Mouse (Mus musculus) liver, embryonic 13.5 days (tissue): ENCODE measurements around the gene Agbl4. TPM values are rescaled to one million over a fixed set of nuclear protein-coding genes. Genes with fewer than 3 reads are reported as not detected.

Source experiments
- ATAC-seq: fragments of 200-750 bp; cut with Nextera tagmentation; 2 replicates; pipeline ENCODE4 v1.8.0; 2017; ENCODE audit warnings: low read depth, mild to moderate bottlenecking, moderate number of reproducible peaks, moderate library complexity
- DNase-seq: peaks from one replicate; pipeline ENCODE4 v3.0.0; 2022
- H3K27ac ChIP-seq: fragments of 300-500 bp; sonication (generic); 2 replicates; pipeline ENCODE4 v1.5.1; 2015; ENCODE audit warnings: moderate library complexity, mild to moderate bottlenecking, inconsistent platforms
- H3K27me3 ChIP-seq: fragments of 300-500 bp; sonication (generic); 2 replicates; pipeline ENCODE4 v1.6.1; 2015; ENCODE audit warnings: mild to moderate bottlenecking, inconsistent platforms
- H3K36me3 ChIP-seq: fragments of 300-500 bp; sonication (generic); 2 replicates; pipeline ENCODE4 v1.6.1; 2015; ENCODE audit warnings: mild to moderate bottlenecking, inconsistent platforms
- H3K4me1 ChIP-seq: fragments of 300-500 bp; sonication (generic); replicated peaks from 2 replicates; pipeline ENCODE4 v1.6.1; 2015; ENCODE audit warnings: inconsistent platforms
- H3K4me2 ChIP-seq: fragments of 300-500 bp; sonication (generic); 2 replicates; pipeline ENCODE4 v1.6.1; 2015; ENCODE audit warnings: inconsistent platforms, mild to moderate bottlenecking, moderate library complexity
- H3K4me3 ChIP-seq: fragments of 300-500 bp; sonication (generic); replicated peaks from 2 replicates; pipeline ENCODE4 v1.5.1; 2015; ENCODE audit warnings: mild to moderate bottlenecking, inconsistent platforms
- H3K9ac ChIP-seq: fragments of 300-500 bp; sonication (generic); 2 replicates; pipeline ENCODE4 v1.6.1; 2015; ENCODE audit warnings: mild to moderate bottlenecking, inconsistent platforms
- H3K9me3 ChIP-seq: fragments of 300-500 bp; sonication (generic); replicated peaks from 2 replicates; pipeline ENCODE4 v1.6.1; 2016; ENCODE audit warnings: inconsistent platforms
- WGBS: fragments of 180-500 bp; shearing (Covaris S2); methylation state at CpG from one replicate; pipeline ENCODE4 v1.1.7; 2015; ENCODE audit not compliant: insufficient replicate concordance; 5-methylcytosine and 5-hydroxymethylcytosine counted together
- polyA plus RNA-seq: library from polyadenylated mRNA; unstranded; fragments of >200 nt; fragmentation: Nextera tagmentation; extraction: Ambion mirVana; gene quantifications from 2 replicates; pipeline ENCODE4 v1.2.1, GENCODE M21; 2015

The Agbl4 gene
- polyA plus RNA-seq, 1 experiment from 2014 or later: not detected

DNA sequence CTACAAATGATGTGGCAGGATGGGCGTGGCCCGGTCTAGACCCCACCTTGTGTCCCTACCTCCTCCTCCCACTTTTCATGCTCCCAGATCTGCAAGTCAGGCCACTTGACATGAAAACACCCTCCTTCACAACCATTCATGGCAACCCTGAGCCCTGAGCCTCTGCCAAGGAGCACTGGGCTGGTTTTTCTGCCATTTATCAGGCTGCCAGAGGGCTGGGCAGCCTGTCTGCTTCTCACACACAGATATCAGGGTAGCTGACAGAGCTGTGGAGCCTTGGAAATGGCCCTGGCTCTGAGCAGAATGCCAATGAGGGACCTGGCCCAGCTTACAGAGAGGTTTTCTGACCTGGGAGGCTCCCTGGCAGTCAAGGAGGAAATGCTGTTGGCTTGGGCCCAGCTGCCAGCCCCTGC, 1199.8 kb downstream of the Agbl4 start:
- H3K27me3 ChIP-seq: no peaks in the 10 kb centered on the region
- H3K4me2 ChIP-seq: no peak overlapping the region
- H3K9me3 ChIP-seq: no peaks in the 10 kb centered on the region
- H3K27ac ChIP-seq: no peak overlapping the region
- no peak for DNase-seq
- 78% methylated on average over 2 of the region's 2 CpGs for WGBS
- H3K4me1 ChIP-seq: no peaks in the 10 kb centered on the region
- no peak overlapping the region for H3K4me3 ChIP-seq
- no peak for ATAC-seq
- no peak overlapping the region for H3K9ac ChIP-seq
- H3K36me3 ChIP-seq: no peaks in the 10 kb centered on the region

DNA sequence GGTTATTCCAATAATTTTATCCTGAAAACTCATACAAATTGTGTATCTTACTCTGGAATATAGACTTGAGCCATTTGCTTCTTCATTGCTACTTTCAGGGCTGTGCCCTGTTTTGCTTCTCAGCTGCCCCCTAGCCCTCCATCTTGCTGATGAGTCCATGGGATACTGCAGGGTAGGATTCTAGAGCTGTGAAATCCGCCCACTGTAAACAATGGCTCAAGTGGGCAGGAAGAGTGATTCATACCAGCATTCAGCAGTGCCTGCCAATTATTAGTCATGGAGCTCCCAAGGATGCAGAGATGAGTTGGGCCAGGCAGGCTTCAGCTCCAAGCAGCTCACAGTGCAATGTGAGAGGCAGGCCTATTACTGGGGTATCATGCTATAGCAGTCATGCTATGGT, 1200.5 kb downstream of the Agbl4 start:
- no peak overlapping the region for H3K4me2 ChIP-seq
- no peak overlapping the region for H3K4me3 ChIP-seq
- no peak overlapping the region for H3K9ac ChIP-seq
- no peak for ATAC-seq
- no peaks in the 10 kb centered on the region for H3K4me1 ChIP-seq
- no peaks in the 10 kb centered on the region for H3K9me3 ChIP-seq
- no peak for DNase-seq
- H3K27me3 ChIP-seq: no peaks in the 10 kb centered on the region
- WGBS: 31% methylated on average over 1 of the region's 1 CpGs
- no peak overlapping the region for H3K27ac ChIP-seq
- no peaks in the 10 kb centered on the region for H3K36me3 ChIP-seq

DNA sequence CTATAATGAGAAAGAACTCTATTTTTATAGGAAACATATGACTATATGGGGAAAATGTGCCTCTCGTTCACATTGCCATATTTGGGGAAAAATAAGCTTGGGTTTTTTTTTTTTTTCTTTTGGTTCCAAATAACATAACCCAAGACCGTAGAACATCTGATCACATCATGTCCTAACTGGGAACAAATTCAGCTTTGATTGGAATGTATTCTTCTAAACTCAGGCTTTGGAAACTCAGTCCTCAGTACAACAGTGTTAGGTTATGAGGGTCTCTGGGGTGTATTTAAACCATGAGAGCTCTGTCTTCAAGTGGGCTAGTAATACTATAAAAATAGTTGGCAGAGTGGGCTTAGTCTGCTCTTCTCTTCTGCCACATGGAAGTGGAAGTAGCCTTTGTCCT, 1205.7 kb downstream of the Agbl4 start:
- Histone ChIP-seq H3K9ac (no peak overlapping the region), H3K4me2 (no peak overlapping the region), H3K27ac (no peak overlapping the region), H3K9me3 (no peaks in the 10 kb centered on the region), H3K4me3 (no peak overlapping the region), H3K27me3 (no peaks in the 10 kb centered on the region), H3K4me1 (no peaks in the 10 kb centered on the region), H3K36me3 (no peaks in the 10 kb centered on the region)
- 62% methylated on average over 2 of the region's 2 CpGs for WGBS
- DNase-seq (no peak), ATAC-seq (no peak)

DNA sequence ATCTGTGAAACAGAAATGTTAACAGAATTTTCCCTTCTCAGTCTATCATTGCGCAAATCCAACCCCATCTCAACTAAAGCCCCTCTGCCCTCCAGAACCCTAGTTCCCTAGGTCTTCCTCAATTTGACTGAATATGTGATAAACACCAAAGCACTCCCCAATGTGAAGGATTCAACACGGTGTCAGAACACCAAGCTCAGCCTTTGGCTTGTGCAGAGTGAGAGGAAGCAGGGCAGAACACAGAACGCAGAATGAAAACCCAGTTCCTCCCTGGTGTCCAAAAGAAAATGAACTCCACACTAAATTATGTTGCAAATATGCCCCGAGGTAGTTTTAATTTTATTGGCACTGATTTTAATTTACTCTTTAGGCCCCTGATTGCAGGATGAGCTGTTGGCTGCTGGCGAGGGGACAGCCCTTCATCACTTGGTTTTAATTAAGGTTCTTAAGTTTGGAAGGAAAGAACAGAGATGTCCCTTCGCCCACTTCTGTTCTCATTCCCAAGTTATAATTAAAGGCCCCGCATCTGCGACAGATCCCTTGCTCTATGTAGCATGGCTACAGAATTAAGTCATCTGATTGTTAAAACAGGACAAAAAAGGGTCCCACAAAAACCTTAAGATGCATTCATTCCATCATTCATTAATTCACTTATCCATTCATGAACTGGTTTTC, 1210.5 kb downstream of the Agbl4 start:
- Histone ChIP-seq H3K27ac (no peak overlapping the region), H3K9me3 (no peaks in the 10 kb centered on the region), H3K4me3 (no peak overlapping the region), H3K4me2 (no peak overlapping the region), H3K27me3 (no peaks in the 10 kb centered on the region), H3K9ac (no peak overlapping the region), H3K4me1 (no peaks in the 10 kb centered on the region), H3K36me3 (no peaks in the 10 kb centered on the region)
- DNase-seq: no peak
- 66% methylated on average over 8 of the region's 8 CpGs for WGBS
- ATAC-seq: no peak

DNA sequence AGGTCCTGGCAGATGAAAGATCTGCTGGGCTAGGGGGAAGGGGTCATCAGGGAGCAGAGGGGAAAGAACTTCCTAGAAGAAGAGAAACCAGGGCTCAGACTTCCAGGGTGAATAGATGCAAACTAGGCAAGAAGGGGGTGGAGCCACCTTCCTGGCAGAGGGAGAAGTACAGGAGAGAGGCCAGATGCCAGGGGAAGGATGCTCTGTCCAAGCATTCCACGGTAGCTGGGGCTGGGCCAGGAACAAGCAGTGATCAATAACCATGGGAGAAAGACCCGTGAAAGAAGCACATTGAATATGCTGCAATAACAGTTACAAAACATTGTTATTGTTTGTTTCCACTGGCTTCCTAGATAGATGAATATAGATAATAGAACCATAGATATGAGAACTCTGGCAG, 1224.4 kb downstream of the Agbl4 start:
- Histone ChIP-seq H3K4me1 (no peaks in the 10 kb centered on the region), H3K4me2 (no peak overlapping the region), H3K9ac (no peak overlapping the region), H3K27ac (no peak overlapping the region), H3K4me3 (no peak overlapping the region), H3K27me3 (no peaks in the 10 kb centered on the region), H3K9me3 (no peaks in the 10 kb centered on the region), H3K36me3 (no peaks in the 10 kb centered on the region)
- ATAC-seq (no peak), DNase-seq (no peak)
- 37% methylated on average over 2 of the region's 2 CpGs for WGBS

DNA sequence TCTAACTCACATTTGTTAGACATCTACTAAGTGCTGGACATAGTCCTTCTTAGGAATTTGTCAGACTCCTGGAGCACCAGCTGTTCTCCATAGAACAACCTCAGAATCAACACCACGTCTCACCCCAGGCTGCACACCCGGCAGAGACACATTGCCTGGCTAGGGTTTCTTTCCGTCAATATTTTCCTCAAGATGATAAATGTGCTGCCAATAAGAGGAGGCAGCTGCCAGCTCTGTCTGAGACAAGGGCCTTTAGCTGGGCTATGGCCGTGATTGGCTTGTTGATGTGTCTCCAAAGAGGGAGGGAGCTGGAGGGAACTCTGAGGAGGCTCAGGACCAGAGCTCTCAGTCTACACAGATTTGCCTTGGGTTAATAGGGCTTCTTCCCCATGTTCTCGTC, 1227.5 kb downstream of the Agbl4 start:
- Histone ChIP-seq H3K9me3 (no peaks in the 10 kb centered on the region), H3K4me1 (no peaks in the 10 kb centered on the region), H3K36me3 (no peaks in the 10 kb centered on the region), H3K27ac (no peak overlapping the region), H3K4me2 (no peak overlapping the region), H3K27me3 (no peaks in the 10 kb centered on the region), H3K9ac (no peak overlapping the region), H3K4me3 (no peak overlapping the region)
- ATAC-seq (no peak), DNase-seq (no peak)
- WGBS: 47% methylated on average over 5 of the region's 5 CpGs

DNA sequence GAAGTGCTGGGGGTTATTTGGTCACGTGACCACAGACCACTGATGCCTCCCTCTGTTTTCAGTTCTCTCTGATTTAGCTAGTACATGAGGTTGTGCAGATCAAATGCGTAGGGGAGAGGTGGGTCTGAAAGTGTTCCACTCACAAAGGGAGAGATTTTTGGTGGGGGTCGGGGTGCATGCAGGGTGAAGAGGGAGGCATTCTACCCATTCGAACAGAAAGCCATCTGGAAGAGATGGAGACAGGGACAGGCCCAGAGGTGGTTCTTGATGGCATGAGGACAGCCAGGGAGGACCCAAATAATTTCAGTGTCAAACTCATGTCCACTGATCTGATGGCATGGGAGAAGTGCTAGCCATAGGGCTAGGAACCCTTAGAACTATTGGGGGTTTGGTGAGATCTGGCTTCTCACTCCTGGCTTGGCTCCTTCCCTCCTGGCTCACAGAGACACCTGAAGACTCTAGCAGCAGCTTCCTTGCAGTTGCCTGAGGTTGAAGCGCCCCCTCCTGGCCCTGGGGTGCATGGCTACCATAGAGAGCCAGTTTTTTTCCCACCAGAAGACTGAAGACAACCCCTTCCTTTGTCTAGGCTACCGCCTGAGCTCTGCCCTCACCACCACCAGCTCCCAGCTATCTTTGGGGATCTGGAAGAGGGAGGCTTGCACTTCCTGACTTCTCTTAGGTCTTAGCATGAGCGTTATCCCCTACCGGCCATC, 1228.8 kb downstream of the Agbl4 start:
- peak; percentile 45; the same call in 1 of the 2 replicates for ATAC-seq
- 22% methylated on average over 8 of the region's 8 CpGs for WGBS

DNA sequence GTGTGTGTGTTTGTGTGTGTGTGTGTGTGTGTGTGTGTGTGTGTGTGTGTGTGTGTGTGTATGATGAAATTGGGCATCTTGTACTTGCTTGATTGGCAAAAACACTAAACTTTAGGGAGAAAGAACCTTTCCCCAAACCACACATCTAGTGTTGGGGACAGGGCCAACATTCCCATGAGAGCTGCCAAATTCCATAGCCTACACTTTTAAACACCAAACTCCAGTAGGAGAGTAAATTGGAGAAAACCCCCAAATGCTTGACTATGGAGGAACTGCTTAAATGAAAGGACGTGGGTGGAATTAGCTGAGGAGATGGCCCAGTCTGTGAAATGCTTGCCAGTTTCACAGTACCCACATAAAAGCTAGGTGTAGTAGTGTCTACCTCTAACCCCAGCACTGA, 1235.2 kb downstream of the Agbl4 start:
- no peak for DNase-seq
- H3K4me3 ChIP-seq: no peak overlapping the region

More for the DNA sequence above, 1228.8 kb downstream of the Agbl4 start:
- Histone ChIP-seq H3K27ac (no peak overlapping the region), H3K36me3 (no peaks in the 10 kb centered on the region), H3K4me2 (no peak overlapping the region), H3K4me1 (no peaks in the 10 kb centered on the region), H3K27me3 (no peaks in the 10 kb centered on the region), H3K9me3 (no peaks in the 10 kb centered on the region), H3K4me3 (no peak overlapping the region), H3K9ac (no peak overlapping the region)
- peak; percentile 24 for DNase-seq

DNA sequence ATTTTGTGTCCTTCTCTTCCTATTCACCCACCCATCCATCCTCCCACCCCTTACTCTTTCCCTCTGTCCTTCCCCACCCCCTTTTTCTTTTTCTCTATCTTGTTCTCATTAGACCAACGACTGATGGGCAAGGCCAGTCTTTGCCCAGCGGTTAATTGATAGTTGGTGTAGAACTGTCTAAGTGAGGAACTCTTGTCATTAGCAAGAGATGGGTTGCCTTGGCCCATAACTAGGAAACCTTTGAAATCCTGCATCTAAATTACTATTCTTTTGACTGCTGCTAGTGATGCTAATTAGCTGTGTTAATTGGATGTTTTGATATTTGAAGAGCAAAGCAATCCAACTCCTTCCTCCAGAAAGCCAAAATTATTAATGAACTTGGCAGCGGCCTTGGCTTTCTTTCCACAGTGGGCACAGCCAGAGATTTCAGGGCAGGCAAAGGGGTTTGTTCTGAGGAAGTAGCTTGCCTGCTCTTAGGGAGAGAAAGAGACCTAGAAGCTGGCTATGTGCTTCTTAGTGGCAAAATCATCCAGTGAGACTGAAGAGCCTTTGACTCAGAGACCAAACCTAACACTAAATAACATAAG, 1238.2 kb downstream of the Agbl4 start:
- H3K4me2 ChIP-seq: no peak overlapping the region
- DNase-seq: no peak
- no peak overlapping the region for H3K27ac ChIP-seq
- no peak for ATAC-seq
- H3K4me3 ChIP-seq: no peak overlapping the region
- no peaks in the 10 kb centered on the region for H3K27me3 ChIP-seq
- WGBS: 55% methylated on average over 3 of the region's 3 CpGs
- no peak overlapping the region for H3K9ac ChIP-seq
- H3K9me3 ChIP-seq: no peaks in the 10 kb centered on the region
- no peaks in the 10 kb centered on the region for H3K36me3 ChIP-seq
- H3K4me1 ChIP-seq: no peaks in the 10 kb centered on the region

More for the DNA sequence above, 1235.2 kb downstream of the Agbl4 start:
- 33% methylated on average over 1 of the region's 1 CpGs for WGBS
- Histone ChIP-seq H3K36me3 (no peaks in the 10 kb centered on the region), H3K4me2 (no peak overlapping the region), H3K9me3 (no peaks in the 10 kb centered on the region), H3K4me1 (no peaks in the 10 kb centered on the region), H3K9ac (no peak overlapping the region), H3K27ac (no peak overlapping the region), H3K27me3 (no peaks in the 10 kb centered on the region)
- ATAC-seq: no peak

DNA sequence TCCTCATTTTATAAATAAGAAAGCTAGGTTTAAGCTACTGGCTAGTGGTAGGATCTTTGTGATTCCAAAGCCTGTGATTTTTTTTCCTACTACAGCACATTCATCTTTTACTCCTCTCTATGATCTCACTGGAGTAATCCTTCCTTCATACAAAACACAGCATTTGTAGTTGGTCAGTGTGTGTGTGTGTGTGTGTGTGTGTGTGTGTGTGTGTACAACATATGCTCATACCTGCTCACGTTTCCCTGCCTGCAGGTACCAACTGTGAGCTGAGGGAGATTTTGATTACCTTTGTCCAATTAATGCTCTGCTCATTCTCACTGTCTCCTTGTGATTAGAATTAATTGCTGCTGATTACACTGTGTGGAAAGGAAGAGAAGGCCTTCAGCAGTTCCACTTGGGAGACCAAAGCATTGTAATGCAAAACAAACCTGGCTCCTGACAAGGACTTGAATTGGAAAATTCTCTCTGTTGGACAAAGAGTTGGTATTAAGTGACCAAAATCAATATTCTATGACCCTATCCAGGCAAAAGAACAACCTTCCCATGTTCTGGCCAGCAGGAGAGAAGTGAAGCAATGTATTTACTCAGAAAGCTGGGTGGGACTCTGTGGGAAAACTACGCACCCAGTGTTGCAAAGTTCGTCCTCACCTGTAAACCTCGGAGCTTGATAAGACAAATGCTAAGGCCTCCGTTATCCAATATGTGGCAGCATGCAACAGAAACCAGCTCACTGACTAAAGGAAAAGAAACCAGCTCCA, 1241.7 kb downstream of the Agbl4 start:
- ATAC-seq: no peak
- no peak for DNase-seq
- H3K4me1 ChIP-seq: no peaks in the 10 kb centered on the region
- H3K27me3 ChIP-seq: no peaks in the 10 kb centered on the region
- H3K9me3 ChIP-seq: no peaks in the 10 kb centered on the region
- H3K4me2 ChIP-seq: no peak overlapping the region
- WGBS: 58% methylated on average over 5 of the region's 5 CpGs
- no peak overlapping the region for H3K27ac ChIP-seq
- no peaks in the 10 kb centered on the region for H3K36me3 ChIP-seq
- no peak overlapping the region for H3K4me3 ChIP-seq
- H3K9ac ChIP-seq: no peak overlapping the region

DNA sequence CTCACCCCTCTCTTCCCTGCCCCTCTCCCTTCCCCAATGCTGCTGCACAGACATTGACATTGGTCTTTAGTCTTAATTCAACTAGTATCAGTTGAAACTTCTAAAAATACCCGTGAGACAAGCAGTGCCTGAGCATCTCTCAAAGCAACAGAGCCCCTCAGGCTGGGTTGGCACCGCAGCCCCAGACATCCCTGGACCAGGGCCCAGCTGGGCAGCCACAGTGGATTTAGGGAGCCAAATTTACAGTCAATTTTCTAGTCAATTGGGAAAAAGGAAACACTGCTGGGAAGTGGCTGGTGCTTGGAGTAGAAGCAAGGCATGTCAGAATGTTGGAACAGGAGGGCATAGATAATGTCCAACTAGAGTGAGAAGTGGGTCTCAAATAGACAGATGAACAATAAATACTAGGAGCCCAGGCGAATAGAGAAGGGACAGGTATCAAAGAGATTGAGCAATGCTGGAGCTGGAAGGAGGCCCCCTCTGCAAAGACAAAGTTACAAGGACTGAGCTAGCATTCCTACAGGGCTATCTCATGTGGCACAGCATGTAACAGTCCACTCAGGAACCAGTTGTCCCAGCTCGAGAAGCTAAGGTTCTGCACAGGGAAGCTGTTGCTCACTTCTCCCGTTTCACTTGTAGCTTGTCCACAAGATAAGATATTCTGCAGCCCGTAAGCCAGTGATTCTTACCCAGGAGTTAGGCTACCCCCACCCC, 1247.8 kb downstream of the Agbl4 start:
- ATAC-seq: no peak
- no peaks in the 10 kb centered on the region for H3K4me1 ChIP-seq
- H3K27ac ChIP-seq: no peak overlapping the region
- H3K9me3 ChIP-seq: no peaks in the 10 kb centered on the region
- H3K27me3 ChIP-seq: no peaks in the 10 kb centered on the region
- DNase-seq: no peak
- H3K4me2 ChIP-seq: no peak overlapping the region
- no peak overlapping the region for H3K9ac ChIP-seq
- no peaks in the 10 kb centered on the region for H3K36me3 ChIP-seq
- WGBS: 43% methylated on average over 6 of the region's 6 CpGs
- H3K4me3 ChIP-seq: no peak overlapping the region
